Mouse (Mus musculus) natural killer cell, adult 2 months (primary cell): ENCODE results near the gene Grin2c.
A peak's percentile ranks its signal among the peaks of the same experiment; 100 is the strongest.

Experiments
- DNase-seq, 2 experiments: peaks; one replicate each; pipeline ENCODE4 v3.0.0; 2022; ENCODE audit warnings: low spot score in 2 of 2

Grin2c gene

GRCm38 (mm10) chr11:115202316-115202715 is 64.7 kb downstream of the Grin2c start:
- peak; percentile 59 to 74 for DNase-seq

- DNase-seq, result peak; percentile 30 to 56
Measured at GRCm38 (mm10) chr11:115200520-115200919, 66.5 kb downstream of the Grin2c start.
